Mouse (Mus musculus): ENCODE data around the gene Iqsec2.

Iqsec2 gene

DNA sequence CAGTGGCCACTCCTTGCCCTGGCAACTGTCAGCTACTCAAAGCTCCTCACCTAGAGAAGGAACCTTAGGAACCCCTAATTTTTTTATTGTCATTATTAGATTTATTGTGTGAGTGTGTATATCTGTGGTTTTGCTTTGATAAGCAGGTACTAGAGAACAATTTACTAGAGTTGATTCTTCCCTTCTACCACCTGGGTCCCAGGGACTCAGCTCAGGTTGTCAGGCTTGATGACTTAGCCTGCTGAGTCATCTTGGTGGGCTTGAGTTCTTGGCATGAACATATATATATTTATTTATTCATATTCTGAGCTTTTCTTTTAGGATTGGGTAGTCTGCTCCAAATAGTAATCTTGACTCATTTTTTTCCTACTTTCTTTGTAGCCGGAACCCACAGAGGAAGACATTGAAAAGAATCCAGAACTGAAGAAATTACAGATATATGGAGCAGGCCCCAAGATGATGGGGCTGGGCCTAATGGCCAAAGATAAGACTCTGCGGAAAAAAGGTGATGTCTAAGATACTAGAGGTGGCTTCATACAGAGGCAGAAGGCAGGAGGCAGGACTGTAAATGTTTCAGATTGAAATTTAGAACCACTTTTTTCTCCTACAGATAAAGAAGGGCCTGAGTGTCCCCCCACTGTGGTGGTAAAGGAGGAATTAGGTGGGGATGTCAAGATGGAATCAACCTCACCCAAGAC lies 100.6 kb downstream of the Iqsec2 start:
- no peak for DNase-seq (ENCODE audit: low read depth, low spot score)

GRCm38 (mm10) chrX:152271189-152271588 lies 127.1 kb downstream of the Iqsec2 start:
- no peak for DNase-seq (ENCODE audit: low read depth, low spot score)

All from c-Kit-negative CD71-positive TER-119-positive erythroid progenitor cells, embryonic 14.5 days (primary cell).